ENCODE assay signal across 18 mouse cellular contexts in genomic region chr13:36607871-36608270, GRCm38 (mm10).
"Had no signal": no experiment of that assay in that cellular context is flagged by ENCODE, and none has a peak within 500 bp of the region (broad histone marks: within the 10 kb centered on the region; RNA-seq: fewer than 3 reads in every experiment).

No protein-coding gene starts in this region.

- H3K4me2 ChIP-seq: intestine, embryonic 15.5 days; liver, embryonic 11.5 days; liver, embryonic 15.5 days; lung, embryonic 15.5 days; midbrain, embryonic 13.5 days; neural tube, embryonic 13.5 days had no signal

- H3K27me3 ChIP-seq: intestine, embryonic 15.5 days; liver, embryonic 15.5 days; lung, embryonic 15.5 days; midbrain, embryonic 13.5 days; neural tube, embryonic 13.5 days had no signal

- H3K9me3 ChIP-seq: intestine, embryonic 15.5 days; liver, embryonic 15.5 days; lung, embryonic 15.5 days; midbrain, embryonic 10.5 days; midbrain, embryonic 13.5 days; neural tube, embryonic 13.5 days had no signal

- DNase-seq: layer of hippocampus, adult 9-11 months; lung, adult 18-20 months; lung, postnatal 10 days; lung, postnatal 36 days; retina, postnatal 1 day; thymus, adult 18-20 months; thymus, postnatal 36 days had no signal

- H3K9ac ChIP-seq: intestine, embryonic 15.5 days; liver, embryonic 15.5 days; lung, embryonic 15.5 days; midbrain, embryonic 13.5 days; neural tube, embryonic 13.5 days had no signal

- H3K27ac ChIP-seq: intestine, embryonic 15.5 days; layer of hippocampus, adult 2 months; liver, embryonic 15.5 days; lung, embryonic 15.5 days; midbrain, embryonic 10.5 days; midbrain, embryonic 13.5 days; neural tube, embryonic 13.5 days had no signal

- H3K4me3 ChIP-seq: intestine, embryonic 15.5 days; layer of hippocampus, adult 2 months; liver, embryonic 15.5 days; lung, embryonic 15.5 days; megakaryocyte, embryonic 14.5 days; midbrain, embryonic 10.5 days; midbrain, embryonic 13.5 days; myocyte; neural tube, embryonic 13.5 days had no signal

- ATAC-seq: intestine, embryonic 15.5 days; midbrain, embryonic 13.5 days; midbrain, embryonic 16.5 days had no signal

- H3K4me1 ChIP-seq: intestine, embryonic 15.5 days; liver, embryonic 15.5 days; lung, embryonic 15.5 days; megakaryocyte, embryonic 14.5 days; neural tube, embryonic 13.5 days had no signal

- H3K36me3 ChIP-seq: intestine, embryonic 15.5 days; liver, embryonic 15.5 days; lung, embryonic 15.5 days; midbrain, embryonic 10.5 days; midbrain, embryonic 13.5 days; neural tube, embryonic 13.5 days had no signal
